Mouse (Mus musculus): Measurements from ENCODE around the gene Gm20822.
"Not testable (repeated sequence)": the region's sequence is repeated elsewhere in the genome, so short reads cannot be mapped to it uniquely, and the experiment has no call there.

Gm20822 gene

DNA sequence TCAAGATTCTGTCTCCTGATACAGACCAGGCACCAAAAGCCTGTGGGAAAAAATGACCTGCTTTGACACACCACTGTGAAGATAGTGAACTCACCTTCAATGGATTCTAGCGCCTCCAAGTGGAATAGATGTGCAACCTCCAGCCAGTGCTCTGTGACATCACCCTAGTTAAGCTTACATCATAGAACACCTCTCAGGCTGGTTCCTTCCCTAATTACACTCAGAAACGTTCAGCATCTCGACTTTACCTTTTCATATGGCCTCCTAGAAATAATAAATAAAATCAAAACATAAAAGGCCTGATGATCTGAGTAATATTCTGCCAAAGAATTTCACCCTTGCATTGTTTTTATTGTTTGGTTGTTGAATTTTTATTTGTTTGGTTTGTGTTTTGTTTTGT lies at the start of gene Gm20822:
Gene Gm20822 (minus strand): TSS at position 101 of the 400 bp plus-strand sequence.
- DNase-seq: not testable (repeated sequence)

Measured in cerebellum, adult 11-12 months (tissue).